Mouse (Mus musculus): ENCODE results near the gene Camk2g. TPM values are rescaled to one million over a fixed set of nuclear protein-coding genes. Genes with fewer than 3 reads are reported as not detected.

The Camk2g gene
- polyA plus RNA-seq, 1 experiment from 2014 or later: 63.5 TPM

DNA sequence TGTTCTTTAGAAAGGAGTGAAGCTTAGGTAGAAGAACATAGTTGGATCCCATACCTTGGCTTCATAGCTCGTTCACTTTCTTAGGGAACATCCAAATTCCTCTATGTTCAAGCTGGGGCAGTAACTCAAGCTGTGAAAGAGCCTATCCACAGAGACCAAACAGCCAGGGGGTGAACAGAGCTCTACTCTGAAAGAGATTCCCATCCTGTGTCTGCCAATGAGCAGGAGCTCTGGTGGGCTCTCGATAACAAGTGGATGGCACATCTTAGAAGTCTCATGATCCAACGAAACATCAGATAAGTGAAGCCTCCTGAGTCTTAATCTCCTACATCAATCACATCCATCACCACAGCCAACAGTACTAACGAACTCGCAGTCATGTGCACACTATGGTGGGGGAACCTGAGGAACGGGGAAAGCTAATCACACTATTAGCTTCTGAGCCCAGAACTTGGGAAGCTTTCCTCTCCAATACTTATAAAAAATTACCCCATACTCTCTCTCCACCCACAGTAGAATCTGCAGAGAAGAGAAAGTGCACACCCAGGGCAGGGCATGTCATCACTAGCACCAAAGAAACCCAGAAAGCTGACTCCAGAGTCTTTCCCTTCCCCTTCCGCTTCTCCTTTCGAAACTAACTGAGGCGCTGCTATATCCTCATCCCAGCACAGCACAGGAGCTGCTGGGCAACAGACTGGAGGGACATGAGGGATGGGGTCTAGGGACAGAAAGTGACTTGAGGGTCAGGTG is 62.9 kb downstream of the Camk2g start:
- no peak overlapping the region for H3K27ac ChIP-seq
- peaks cover 74% of the 10 kb centered on the region for H3K36me3 ChIP-seq
- 86% methylated on average over 9 of the region's 9 CpGs for WGBS
- no peak overlapping the region for H3K4me2 ChIP-seq (replicated peaks)
- no peaks in the 10 kb centered on the region for H3K9me3 ChIP-seq
- H3K4me3 ChIP-seq: no peak overlapping the region
- no peak for ATAC-seq (ENCODE audit: low FRiP score, low read depth)
- peak overlapping the region; percentile 40; the same call in 1 of the 2 replicates for H3K9ac ChIP-seq
- H3K27me3 ChIP-seq: no peaks in the 10 kb centered on the region
- H3K4me1 ChIP-seq: peaks cover 26% of the 10 kb centered on the region

DNA sequence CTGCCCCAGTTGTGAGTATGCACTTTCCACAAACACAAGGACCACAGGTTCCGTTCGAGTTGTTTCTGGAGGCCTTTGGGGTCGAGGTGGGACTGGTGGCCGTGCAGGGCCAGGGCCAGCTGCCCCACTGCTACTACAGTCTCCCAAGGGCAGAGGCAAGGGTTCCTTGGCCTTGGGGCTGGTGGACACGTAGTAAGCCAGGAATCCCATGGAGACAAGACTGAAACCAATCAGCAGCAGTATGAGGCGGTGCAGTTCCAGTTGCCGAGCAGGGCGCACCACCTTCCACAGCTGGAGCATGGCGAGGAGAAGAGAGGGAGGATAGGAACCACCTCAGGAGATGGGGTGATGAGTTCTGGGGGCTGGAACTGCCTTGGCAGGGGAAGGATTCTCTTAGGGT is 64.0 kb downstream of the Camk2g start:
- H3K4me2 ChIP-seq (replicated peaks): no peak overlapping the region
- WGBS: 92% methylated on average over 9 of the region's 9 CpGs
- H3K9ac ChIP-seq: no peak overlapping the region
- no peak overlapping the region for H3K4me3 ChIP-seq
- H3K27me3 ChIP-seq: no peaks in the 10 kb centered on the region
- no peak overlapping the region for H3K27ac ChIP-seq
- no peaks in the 10 kb centered on the region for H3K9me3 ChIP-seq
- H3K36me3 ChIP-seq: peaks cover 75% of the 10 kb centered on the region
- H3K4me1 ChIP-seq: peaks cover 17% of the 10 kb centered on the region
- ATAC-seq (ENCODE audit: low FRiP score, low read depth): no peak

DNA sequence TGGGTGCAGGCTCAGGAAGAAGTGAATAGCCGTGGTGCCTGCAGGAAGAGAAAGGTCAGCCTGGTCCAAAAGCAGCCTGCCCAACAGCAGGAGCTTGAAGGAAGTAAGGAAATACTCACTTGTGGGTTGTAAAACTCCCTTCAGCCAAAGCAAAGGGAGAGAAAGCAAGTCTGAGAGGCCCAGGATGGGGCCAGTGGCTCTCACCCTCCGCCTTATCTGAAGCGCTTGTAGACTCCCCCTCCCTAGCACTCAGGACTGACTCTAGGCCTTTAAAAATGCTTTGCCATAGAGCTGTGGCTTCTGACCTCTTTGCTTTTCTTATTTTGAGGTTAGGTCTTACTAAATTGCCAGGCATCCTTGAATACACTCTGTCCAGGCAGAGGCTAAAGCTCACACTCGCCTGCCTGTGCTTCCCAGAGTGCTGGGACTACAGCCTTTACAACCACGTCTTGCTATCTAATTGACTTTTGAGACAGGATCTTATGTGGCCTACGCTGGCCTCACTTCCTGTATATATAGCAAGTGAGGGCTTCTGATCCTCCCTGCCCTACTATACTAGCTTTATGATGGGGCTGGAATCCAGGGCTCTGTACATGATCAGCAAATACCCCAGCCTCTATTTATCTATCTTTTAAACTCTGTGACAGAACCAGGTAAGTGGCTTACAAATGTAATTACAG is 68.1 kb downstream of the Camk2g start:
- Histone ChIP-seq H3K4me1 (no peaks in the 10 kb centered on the region), H3K4me3 (no peak overlapping the region), H3K36me3 (peaks cover 99% of the 10 kb centered on the region), H3K4me2 (replicated peaks) (no peak overlapping the region), H3K27ac (no peak overlapping the region), H3K27me3 (no peaks in the 10 kb centered on the region), H3K9ac (no peak overlapping the region), H3K9me3 (no peaks in the 10 kb centered on the region)
- ATAC-seq (ENCODE audit: low FRiP score, low read depth): no peak
- 72% methylated on average over 6 of the region's 6 CpGs for WGBS

DNA sequence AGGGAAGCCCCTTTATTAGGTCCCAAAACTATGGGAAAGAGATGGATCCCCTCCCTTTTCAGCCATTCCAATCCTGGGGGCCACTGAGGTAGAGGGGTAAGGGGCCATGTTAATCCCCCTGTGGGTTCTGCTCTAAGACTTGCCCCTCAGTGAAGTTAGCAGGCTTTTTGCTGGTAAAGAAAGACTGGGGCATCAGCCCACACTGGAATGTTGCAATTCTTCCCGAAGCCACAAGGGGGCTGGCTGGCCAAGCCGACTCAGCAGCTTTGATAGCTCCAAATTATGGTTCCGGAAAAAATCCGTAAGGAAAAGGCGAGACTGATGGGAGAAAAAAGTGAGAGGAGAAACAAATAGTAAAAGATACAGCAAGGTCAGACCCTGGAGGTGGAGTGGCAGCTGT is 69.8 kb downstream of the Camk2g start:
- ATAC-seq (ENCODE audit: low FRiP score, low read depth): no peak

DNA sequence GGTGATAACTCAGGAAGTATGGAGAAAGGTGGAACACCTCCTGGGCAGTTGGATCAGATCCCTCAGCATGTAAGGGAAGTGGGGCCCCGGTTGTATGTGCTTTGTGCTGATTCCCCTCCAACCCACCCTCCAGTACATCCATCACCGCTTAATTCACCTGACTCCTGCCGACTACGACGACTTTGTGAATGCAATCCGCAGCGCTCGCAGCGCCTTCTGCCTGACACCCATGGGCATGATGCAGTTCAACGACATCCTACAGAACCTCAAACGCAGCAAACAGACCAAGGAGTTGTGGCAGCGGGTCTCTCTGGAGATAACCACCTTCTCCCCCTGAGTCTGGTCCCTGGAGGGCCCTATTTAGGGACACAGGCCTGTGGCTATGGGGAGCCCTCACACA is 70.9 kb downstream of the Camk2g start:
- H3K36me3 ChIP-seq: peaks cover 97% of the 10 kb centered on the region
- no peak overlapping the region for H3K9ac ChIP-seq
- no peak overlapping the region for H3K4me2 ChIP-seq (replicated peaks)
- no peak for ATAC-seq (ENCODE audit: low FRiP score, low read depth)
- H3K4me1 ChIP-seq: no peaks in the 10 kb centered on the region
- no peak overlapping the region for H3K4me3 ChIP-seq
- 91% methylated on average over 12 of the region's 12 CpGs for WGBS
- no peaks in the 10 kb centered on the region for H3K9me3 ChIP-seq
- no peaks in the 10 kb centered on the region for H3K27me3 ChIP-seq
- H3K27ac ChIP-seq: no peak overlapping the region

More for the DNA sequence above, 69.8 kb downstream of the Camk2g start:
- 16% methylated on average over 5 of the region's 5 CpGs for WGBS
- no peaks in the 10 kb centered on the region for H3K4me1 ChIP-seq
- H3K36me3 ChIP-seq: peaks cover 97% of the 10 kb centered on the region
- H3K4me2 ChIP-seq (replicated peaks): no peak overlapping the region
- no peak overlapping the region for H3K27ac ChIP-seq
- no peaks in the 10 kb centered on the region for H3K27me3 ChIP-seq
- H3K4me3 ChIP-seq: no peak overlapping the region
- no peaks in the 10 kb centered on the region for H3K9me3 ChIP-seq
- H3K9ac ChIP-seq: no peak overlapping the region

DNA sequence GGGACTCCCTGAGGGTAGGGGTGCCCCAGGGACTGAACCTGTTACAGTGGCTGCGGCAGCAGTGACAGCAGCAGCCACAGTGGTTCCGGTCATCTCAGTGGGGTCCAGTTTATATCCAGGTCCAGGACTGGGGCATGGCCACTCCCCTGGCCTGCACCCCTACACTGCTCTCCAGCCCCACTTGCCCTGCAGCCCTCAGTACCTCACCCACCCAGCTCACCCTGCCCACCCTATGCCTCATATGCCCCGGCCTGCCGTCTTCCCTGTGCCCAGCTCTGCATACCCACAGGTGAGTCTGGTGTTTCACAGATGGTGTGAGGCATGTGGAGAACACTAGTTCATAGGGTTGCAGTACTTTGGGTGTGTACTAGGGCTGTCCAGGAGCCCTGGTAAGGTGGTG is 72.5 kb downstream of the Camk2g start:
- Histone ChIP-seq H3K4me1 (no peaks in the 10 kb centered on the region), H3K9ac (no peak overlapping the region), H3K27ac (no peak overlapping the region), H3K4me3 (no peak overlapping the region), H3K4me2 (replicated peaks) (no peak overlapping the region), H3K27me3 (no peaks in the 10 kb centered on the region), H3K36me3 (peaks cover 97% of the 10 kb centered on the region), H3K9me3 (no peaks in the 10 kb centered on the region)
- 0 out of 2 replicates have a peak, but pooled peaks have one; percentile 24 for ATAC-seq (ENCODE audit: low FRiP score, low read depth)
- 86% methylated on average over 4 of the region's 4 CpGs for WGBS

DNA sequence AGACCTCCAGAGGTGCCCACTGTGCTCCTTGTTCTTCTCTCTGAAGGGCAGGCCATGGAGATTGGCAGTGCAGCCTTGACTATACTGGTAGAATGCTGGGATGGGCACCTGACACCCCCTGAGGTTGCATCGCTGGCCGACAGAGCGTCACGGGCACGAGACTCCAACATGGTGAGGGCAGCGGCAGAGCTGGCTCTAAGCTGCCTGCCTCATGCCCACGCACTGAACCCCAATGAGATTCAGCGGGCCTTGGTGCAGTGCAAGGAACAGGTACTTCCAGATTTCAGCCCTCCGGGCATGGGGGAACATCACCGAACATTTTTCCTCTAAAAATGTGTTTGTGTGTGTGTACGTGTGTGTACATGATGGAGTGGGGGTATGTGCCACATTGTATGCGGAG is 74.1 kb downstream of the Camk2g start:
- Histone ChIP-seq H3K9me3 (no peaks in the 10 kb centered on the region), H3K27me3 (no peaks in the 10 kb centered on the region), H3K4me2 (replicated peaks) (no peak overlapping the region), H3K9ac (no peak overlapping the region), H3K4me3 (no peak overlapping the region), H3K4me1 (no peaks in the 10 kb centered on the region), H3K27ac (no peak overlapping the region), H3K36me3 (peaks cover 97% of the 10 kb centered on the region)
- ATAC-seq (ENCODE audit: low FRiP score, low read depth): no peak
- WGBS: 87% methylated on average over 12 of the region's 12 CpGs

DNA sequence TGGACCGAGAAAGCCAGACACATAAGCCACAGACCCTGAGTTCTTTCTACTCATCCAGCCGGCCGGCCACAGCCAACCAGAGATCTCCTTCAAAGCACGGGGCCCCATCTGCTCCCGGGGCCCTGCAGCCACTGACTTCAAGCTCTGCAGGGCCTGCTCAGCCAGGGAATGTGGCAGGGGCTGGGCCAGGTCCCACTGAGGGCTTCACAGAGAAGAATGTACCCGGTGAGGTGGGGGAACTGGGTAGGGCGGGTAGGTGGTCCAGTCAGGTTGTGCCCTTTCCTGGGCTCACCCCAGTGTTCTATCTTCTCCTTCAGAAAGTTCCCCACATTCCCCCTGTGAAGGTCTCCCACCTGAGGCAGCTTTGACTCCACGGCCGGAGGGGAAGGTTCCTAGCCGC is 75.4 kb downstream of the Camk2g start:
- Histone ChIP-seq H3K9ac (no peak overlapping the region), H3K36me3 (peaks cover 98% of the 10 kb centered on the region), H3K27ac (no peak overlapping the region), H3K27me3 (no peaks in the 10 kb centered on the region), H3K4me1 (no peaks in the 10 kb centered on the region), H3K4me3 (no peak overlapping the region), H3K9me3 (no peaks in the 10 kb centered on the region), H3K4me2 (replicated peaks) (no peak overlapping the region)
- no peak for ATAC-seq (ENCODE audit: low FRiP score, low read depth)
- 92% methylated on average over 10 of the region's 10 CpGs for WGBS

DNA sequence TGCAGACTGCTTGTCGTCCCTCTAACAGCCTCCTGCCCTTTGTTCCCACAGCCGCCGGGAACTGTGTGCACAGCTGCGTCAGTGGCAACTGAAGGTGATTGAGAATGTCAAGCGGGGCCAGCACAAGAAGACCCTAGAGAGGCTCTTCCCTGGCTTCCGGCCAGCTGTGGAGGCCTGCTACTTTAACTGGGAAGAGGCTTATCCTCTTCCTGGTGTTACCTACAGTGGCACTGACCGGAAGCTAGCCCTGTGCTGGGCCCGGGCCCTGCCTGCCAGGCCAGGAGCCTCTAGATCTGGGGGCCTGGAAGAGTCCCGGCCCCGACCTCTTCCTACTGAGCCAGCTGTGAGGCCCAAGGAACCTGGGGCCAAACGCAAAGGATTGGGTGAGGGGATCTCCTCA is 80.1 kb downstream of the Camk2g start:
- H3K27me3 ChIP-seq: no peaks in the 10 kb centered on the region
- no peak for ATAC-seq (ENCODE audit: low FRiP score, low read depth)
- WGBS: 83% methylated on average over 11 of the region's 11 CpGs

DNA sequence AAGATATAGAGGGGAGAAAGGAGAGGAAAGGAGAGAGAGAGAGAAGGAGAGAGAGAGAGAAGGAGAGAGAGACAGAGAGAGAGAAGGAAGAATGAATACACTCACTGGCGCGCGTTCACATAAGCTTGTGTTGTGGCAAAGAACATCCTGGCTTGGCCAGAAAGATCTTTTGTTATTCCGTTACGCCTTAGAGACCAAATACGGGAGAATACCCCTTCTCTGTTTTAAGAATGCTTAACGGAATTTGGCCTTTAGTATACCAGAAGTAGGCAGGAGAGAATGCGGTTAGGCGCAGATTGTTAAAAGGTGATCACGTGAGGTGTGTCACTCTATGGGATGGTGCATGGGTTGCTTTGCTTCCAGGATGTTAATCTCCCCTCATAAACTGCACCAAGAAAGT is 85.6 kb downstream of the Camk2g start:
- Histone ChIP-seq H3K4me2 (replicated peaks) (peak overlapping the region; percentile 85), H3K4me3 (peak overlapping the region; percentile 100), H3K27me3 (no peaks in the 10 kb centered on the region), H3K4me1 (peaks cover 27% of the 10 kb centered on the region), H3K9me3 (no peaks in the 10 kb centered on the region), H3K27ac (peak overlapping the region; percentile 81; the same call in 1 of the 2 replicates), H3K9ac (peak overlapping the region; percentile 97), H3K36me3 (peaks cover 47% of the 10 kb centered on the region)
- WGBS: 5% methylated on average over 10 of the region's 10 CpGs
- no peak for ATAC-seq (ENCODE audit: low FRiP score, low read depth)

More for the DNA sequence above, 80.1 kb downstream of the Camk2g start:
- H3K9ac ChIP-seq: peak overlapping the region; percentile 8; the same call in 1 of the 2 replicates
- peaks cover 9% of the 10 kb centered on the region for H3K4me1 ChIP-seq
- H3K9me3 ChIP-seq: no peaks in the 10 kb centered on the region
- peaks cover 89% of the 10 kb centered on the region for H3K36me3 ChIP-seq
- H3K4me2 ChIP-seq (replicated peaks): no peak overlapping the region
- no peak overlapping the region for H3K4me3 ChIP-seq
- no peak overlapping the region for H3K27ac ChIP-seq

DNA sequence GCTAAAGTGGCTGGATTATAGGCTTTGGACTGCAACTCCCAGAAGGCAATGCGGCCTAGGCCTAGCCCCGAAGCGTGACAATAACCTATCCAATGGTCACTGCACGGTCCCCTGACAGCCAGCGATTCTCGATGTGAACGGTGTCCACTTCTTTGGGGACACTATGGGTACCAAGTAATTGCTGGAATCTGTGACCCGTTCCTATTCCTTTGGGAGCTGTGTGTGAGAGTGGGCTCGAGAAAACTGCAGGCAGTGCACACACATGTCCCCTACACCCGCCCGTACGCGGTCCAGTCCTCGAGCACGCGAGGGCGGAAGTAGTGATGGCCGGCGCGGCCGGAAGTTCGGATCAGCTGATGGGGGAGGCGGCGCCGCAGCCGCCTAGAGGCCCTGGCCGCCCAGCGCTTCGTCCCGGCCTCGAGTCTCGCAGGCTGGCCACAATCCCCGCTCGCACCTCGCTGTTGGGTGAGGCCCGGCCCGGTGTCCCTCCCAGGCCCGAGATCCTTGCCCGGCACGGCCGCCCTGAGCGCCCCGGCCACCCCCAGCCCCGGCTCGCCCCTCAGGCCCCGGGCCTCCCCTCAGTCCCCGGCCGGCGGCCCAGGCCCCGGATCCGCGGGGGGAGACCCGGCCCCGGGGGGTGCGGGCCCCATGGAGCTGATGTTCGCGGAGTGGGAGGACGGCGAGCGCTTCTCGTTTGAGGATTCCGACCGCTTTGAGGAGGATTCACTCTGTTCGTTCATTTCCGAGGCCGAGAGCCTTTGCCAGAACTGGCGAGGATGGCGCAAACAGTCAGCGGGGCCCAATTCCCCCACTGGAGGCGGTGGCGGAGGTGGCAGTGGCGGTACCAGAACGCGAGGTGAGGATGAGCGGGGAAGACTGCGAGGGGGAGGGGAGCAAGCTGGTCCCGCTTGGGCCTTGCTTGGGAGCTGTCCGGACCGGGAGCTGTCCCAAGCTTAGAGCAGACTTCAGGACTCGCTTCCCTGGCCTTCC is 86.4 kb downstream of the Camk2g start, which contains the start of gene Zswim8:
Gene Zswim8, plus strand, starts transcription at position 352 of the 990 bp plus-strand sequence.
- H3K27me3 ChIP-seq: no peaks in the 10 kb centered on the region
- peak within 1 kb of the TSS; percentile 100 for H3K4me3 ChIP-seq
- ATAC-seq (ENCODE audit: low FRiP score, low read depth): peak; percentile 94
- H3K9me3 ChIP-seq: no peaks in the 10 kb centered on the region
- H3K4me2 ChIP-seq (replicated peaks): peak within 1 kb of the TSS; percentile 85
- WGBS: under 1% methylated on average over 80 of the region's 80 CpGs
- peaks cover 27% of the 10 kb centered on the region for H3K4me1 ChIP-seq
- H3K27ac ChIP-seq: peak within 1 kb of the TSS; percentile 81
- H3K36me3 ChIP-seq: peaks cover 39% of the 10 kb centered on the region
- H3K9ac ChIP-seq: peak within 1 kb of the TSS; percentile 97
